ENCODE assay signal across 10 mouse cellular contexts in genomic region chr5:102419089-102419488, GRCm38 (mm10).
DNase-seq lines count a peak whose midpoint lies in the region; ATAC-seq and TF ChIP-seq lines count a peak whose summit lies in the region.
"Had no signal": no experiment of that assay in that cellular context is flagged by ENCODE, and none has a peak within 500 bp of the region (broad histone marks: within the 10 kb centered on the region; RNA-seq: fewer than 3 reads in every experiment).

No protein-coding gene starts in this region.

- H3K9me3 ChIP-seq in forebrain, postnatal 0 days (ENCODE audit: low read length), result no peaks in the 10 kb centered on the region
- H3K9me3 ChIP-seq in forebrain, embryonic 15.5 days, result no peaks in the 10 kb centered on the region
- no peaks in the 10 kb centered on the region for H3K9me3 ChIP-seq in heart, embryonic 11.5 days (replicated peaks; ENCODE audit: control insufficient read depth, low read length)
- H3K9me3 ChIP-seq: hindbrain, embryonic 15.5 days; neural tube, embryonic 12.5 days had no signal

- H3K9ac ChIP-seq in forebrain, postnatal 0 days, result no peak overlapping the region
- H3K9ac ChIP-seq in forebrain, embryonic 15.5 days (replicated peaks), result no peak overlapping the region
- no peak overlapping the region for H3K9ac ChIP-seq in heart, embryonic 11.5 days (ENCODE audit: low read depth, low read length)
- H3K9ac ChIP-seq: hindbrain, embryonic 15.5 days; neural tube, embryonic 12.5 days had no signal

- H3K27ac ChIP-seq in forebrain, postnatal 0 days (ENCODE audit: low read depth, low read length), result no peak overlapping the region
- no peak overlapping the region for H3K27ac ChIP-seq in forebrain, embryonic 15.5 days (replicated peaks)
- no peak overlapping the region for H3K27ac ChIP-seq in thymus, adult 2 months (ENCODE audit: control insufficient read depth, insufficient read depth, low read length)
- no peak overlapping the region for H3K27ac ChIP-seq in heart, embryonic 11.5 days (ENCODE audit: low read depth, low read length)
- H3K27ac ChIP-seq: hindbrain, embryonic 15.5 days; neural tube, embryonic 12.5 days had no signal

- no peaks in the 10 kb centered on the region for H3K27me3 ChIP-seq in forebrain, postnatal 0 days (ENCODE audit: insufficient read depth, low read length)
- no peaks in the 10 kb centered on the region for H3K27me3 ChIP-seq in forebrain, embryonic 15.5 days
- H3K27me3 ChIP-seq in thymus, adult 2 months (ENCODE audit: control insufficient read depth, insufficient read depth, low read length), result no peaks in the 10 kb centered on the region
- H3K27me3 ChIP-seq in heart, embryonic 11.5 days (ENCODE audit: control insufficient read depth, insufficient read depth, low read length), result no peaks in the 10 kb centered on the region
- H3K27me3 ChIP-seq: hindbrain, embryonic 15.5 days; neural tube, embryonic 12.5 days had no signal

- ATAC-seq in forebrain, postnatal 0 days, result no peak
- no peak for ATAC-seq in forebrain, embryonic 15.5 days (replicated peaks)
- no peak for ATAC-seq in frontal cortex, adult (ENCODE audit: low TSS enrichment)
- no peak for ATAC-seq in heart, embryonic 11.5 days (replicated peaks; ENCODE audit: insufficient number of reproducible peaks, low FRiP score, low TSS enrichment)

- H3K4me3 ChIP-seq in forebrain, postnatal 0 days (ENCODE audit: low read depth, low read length), result no peak overlapping the region
- H3K4me3 ChIP-seq in forebrain, embryonic 15.5 days, result no peak overlapping the region
- H3K4me3 ChIP-seq in thymus, adult 2 months (ENCODE audit: control insufficient read depth, insufficient read depth, low read length), result no peak overlapping the region
- H3K4me3 ChIP-seq in heart, embryonic 11.5 days (ENCODE audit: low read depth, low read length), result no peak overlapping the region
- H3K4me3 ChIP-seq: hindbrain, embryonic 15.5 days; neural tube, embryonic 12.5 days had no signal

- no peak overlapping the region for H3K4me2 ChIP-seq in forebrain, postnatal 0 days (ENCODE audit: low read depth)
- H3K4me2 ChIP-seq in forebrain, embryonic 15.5 days (replicated peaks), result no peak overlapping the region
- H3K4me2 ChIP-seq in heart, embryonic 11.5 days, result no peak overlapping the region
- H3K4me2 ChIP-seq: hindbrain, embryonic 15.5 days; neural tube, embryonic 12.5 days had no signal

- TF ChIP-seq CTCF in forebrain, postnatal 0 days (IDR thresholded peaks at IDR 0.05; ENCODE audit: low read depth), result peak; percentile 62
- no peak for TF ChIP-seq CTCF in thymus, adult 2 months (IDR thresholded peaks at IDR 0.05; ENCODE audit: borderline replicate concordance, control insufficient read depth, extremely low read depth, insufficient read depth, low read length, poor library complexity)

- 25% methylated on average over 1 of the region's 1 CpGs for WGBS in forebrain, postnatal 0 days
- WGBS in forebrain, embryonic 15.5 days, result 20% methylated on average over 1 of the region's 1 CpGs
- 47% methylated on average over 1 of the region's 1 CpGs for WGBS in thymus, adult 2 months
- WGBS in heart, embryonic 11.5 days (ENCODE audit: insufficient replicate concordance), result 38% methylated on average over 1 of the region's 1 CpGs

- TF ChIP-seq POLR2A in thymus, adult 2 months (IDR thresholded peaks at IDR 0.05; ENCODE audit: control insufficient read depth, extremely low read depth, insufficient read depth, low read length, poor library complexity), result no peak

- DNase-seq in forebrain, postnatal 0 days, result no peak
- DNase-seq in thymus, adult 2 months, result peak; percentile 31
- no peak for DNase-seq in thymus, postnatal 36 days
- peak; percentile 21 for DNase-seq in kidney, postnatal 14 days
- DNase-seq in spleen, postnatal 36 days (ENCODE audit: low spot score in 2 of 2), result peak; percentile 20 to 22

- H3K4me1 ChIP-seq in forebrain, postnatal 0 days (ENCODE audit: insufficient read depth), result no peaks in the 10 kb centered on the region; the same call in 1 of the 2 replicates
- no peaks in the 10 kb centered on the region for H3K4me1 ChIP-seq in forebrain, embryonic 15.5 days
- H3K4me1 ChIP-seq in thymus, adult 2 months (replicated peaks; ENCODE audit: control insufficient read depth, insufficient read depth, low read length), result no peaks in the 10 kb centered on the region
- H3K4me1 ChIP-seq in heart, embryonic 11.5 days (ENCODE audit: control insufficient read depth, insufficient read depth, low read length), result no peaks in the 10 kb centered on the region
- H3K4me1 ChIP-seq: hindbrain, embryonic 15.5 days; neural tube, embryonic 12.5 days had no signal

- H3K36me3 ChIP-seq in forebrain, postnatal 0 days (ENCODE audit: insufficient read depth), result no peaks in the 10 kb centered on the region
- H3K36me3 ChIP-seq in forebrain, embryonic 15.5 days, result no peaks in the 10 kb centered on the region
- H3K36me3 ChIP-seq in thymus, adult 2 months (ENCODE audit: control insufficient read depth, insufficient read depth, low read length), result no peaks in the 10 kb centered on the region
- no peaks in the 10 kb centered on the region for H3K36me3 ChIP-seq in heart, embryonic 11.5 days (ENCODE audit: control insufficient read depth, insufficient read depth, low read length)
- H3K36me3 ChIP-seq: hindbrain, embryonic 15.5 days; neural tube, embryonic 12.5 days had no signal

Comparison
In these comparisons a context has a peak if more than half of its experiments do, and no peak if none do; other contexts are left out.
1. DNase-seq: peak in thymus, adult 2 months (single experiment), kidney, postnatal 14 days (single experiment) and spleen, postnatal 36 days (2 of 2); none in forebrain, postnatal 0 days (single experiment) and thymus, postnatal 36 days (0 of 2).